15 mouse cellular contexts compared by ENCODE assay signal in the genomic region with DNA sequence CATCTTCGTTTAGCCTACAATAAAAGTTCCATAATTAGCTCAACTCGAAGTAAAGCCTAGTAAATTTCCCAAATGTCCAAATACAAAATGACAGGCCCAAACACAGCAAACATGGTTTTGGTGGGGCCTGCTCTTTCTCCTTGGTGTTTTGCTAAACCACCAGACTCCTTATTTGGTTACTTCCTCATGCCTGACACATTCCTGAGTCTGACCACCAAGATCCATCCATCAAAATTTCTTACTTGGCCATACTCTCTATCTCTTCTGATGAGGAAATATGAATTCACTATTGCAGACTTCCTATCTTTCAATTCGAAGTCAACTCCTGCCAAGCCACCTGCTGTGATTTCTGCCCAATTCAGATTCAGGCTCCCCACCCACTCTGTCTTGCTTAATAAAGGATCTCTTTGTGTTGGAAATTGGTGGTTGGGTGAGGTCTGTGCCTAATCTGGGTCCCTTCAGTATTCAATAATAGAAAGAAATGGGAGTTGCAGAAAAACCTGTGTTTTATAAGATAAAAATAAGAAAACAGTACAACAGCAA.
"Had no signal": no experiment of that assay in that cellular context is flagged by ENCODE, and none has a peak within 500 bp of the region (broad histone marks: within the 10 kb centered on the region; RNA-seq: fewer than 3 reads in every experiment).

No protein-coding gene starts in this region.

- H3K27me3 ChIP-seq: limb, embryonic 12.5 days; liver, embryonic 13.5 days; lung, embryonic 15.5 days; megakaryocyte, embryonic 14.5 days; midbrain, embryonic 15.5 days had no signal

- H3K4me2 ChIP-seq: limb, embryonic 12.5 days; liver, embryonic 13.5 days; lung, embryonic 15.5 days; midbrain, embryonic 11.5 days; midbrain, embryonic 15.5 days had no signal

- H3K4me1 ChIP-seq: limb, embryonic 12.5 days; liver, embryonic 13.5 days; lung, embryonic 15.5 days; megakaryocyte, embryonic 14.5 days; midbrain, embryonic 15.5 days had no signal

- H3K36me3 ChIP-seq: limb, embryonic 12.5 days; liver, embryonic 13.5 days; lung, embryonic 15.5 days; midbrain, embryonic 15.5 days had no signal

- H3K4me3 ChIP-seq: limb, embryonic 12.5 days; liver, embryonic 13.5 days; lung, embryonic 15.5 days; megakaryocyte, embryonic 14.5 days; midbrain, embryonic 15.5 days had no signal

- H3K9me3 ChIP-seq: limb, embryonic 12.5 days; liver, embryonic 13.5 days; lung, embryonic 15.5 days; megakaryocyte, embryonic 14.5 days; midbrain, embryonic 15.5 days had no signal

- ATAC-seq: liver, postnatal 0 days; midbrain, embryonic 15.5 days had no signal

- DNase-seq: kidney, postnatal 25 days; liver; liver, embryonic 13.5 days; liver, postnatal 0 days; lung, postnatal 14 days; right cerebral cortex, adult 18-20 months; right cerebral cortex, postnatal 25 days; thymus, postnatal 4 days had no signal

- H3K9ac ChIP-seq: limb, embryonic 12.5 days; liver, embryonic 13.5 days; liver, postnatal 0 days; lung, embryonic 15.5 days; midbrain, embryonic 15.5 days had no signal

- H3K27ac ChIP-seq: limb, embryonic 12.5 days; liver, embryonic 13.5 days; lung, embryonic 15.5 days; macrophage; midbrain, embryonic 15.5 days; stomach, postnatal 0 days had no signal
